Mouse (Mus musculus): ENCODE measurements at regions not wholly inside any gene's neighbourhood (a gene's known extent, or its start where the extent isn't known, plus 50 kb on each side); places are given as distances from the start of the nearest gene placed in this dataset.

- H3K4me2 ChIP-seq: no peak overlapping the region
- H3K9me3 ChIP-seq: no peaks in the 10 kb centered on the region
- no peaks in the 10 kb centered on the region for H3K27me3 ChIP-seq
- WGBS: 90% methylated on average over 1 of the region's 1 CpGs
- ATAC-seq (ENCODE audit: low FRiP score, low read depth): no peak
- no peak overlapping the region for H3K9ac ChIP-seq
- H3K27ac ChIP-seq (replicated peaks): no peak overlapping the region
- no peak overlapping the region for H3K4me3 ChIP-seq
- no peaks in the 10 kb centered on the region for H3K36me3 ChIP-seq
- 0 out of 2 replicates have a peak, but pooled peaks cover 1% of the 10 kb centered on the region for H3K4me1 ChIP-seq (replicated peaks)
These were observed 74.1 kb downstream of the Ets2 start for GRCm38 (mm10) chr16:95776010-95776409.

GRCm38 (mm10) chr16:95775361-95775760 lies 73.5 kb downstream of the Ets2 start:
- Histone ChIP-seq H3K4me2 (no peak overlapping the region), H3K27me3 (no peaks in the 10 kb centered on the region), H3K4me1 (replicated peaks) (0 out of 2 replicates have a peak, but pooled peaks cover 8% of the 10 kb centered on the region), H3K9me3 (no peaks in the 10 kb centered on the region), H3K27ac (replicated peaks) (no peak overlapping the region), H3K9ac (no peak overlapping the region), H3K4me3 (no peak overlapping the region), H3K36me3 (no peaks in the 10 kb centered on the region)
- WGBS: 85% methylated on average over 5 of the region's 5 CpGs
- no peak for ATAC-seq (ENCODE audit: low FRiP score, low read depth)

- Histone ChIP-seq H3K36me3 (no peaks in the 10 kb centered on the region), H3K9me3 (no peaks in the 10 kb centered on the region), H3K4me3 (no peak overlapping the region), H3K4me1 (replicated peaks) (0 out of 2 replicates have a peak, but pooled peaks cover 8% of the 10 kb centered on the region), H3K27ac (replicated peaks) (no peak overlapping the region), H3K27me3 (no peaks in the 10 kb centered on the region), H3K9ac (no peak overlapping the region), H3K4me2 (no peak overlapping the region)
- 93% methylated on average over 3 of the region's 3 CpGs for WGBS
- ATAC-seq (ENCODE audit: low FRiP score, low read depth): no peak
These were observed 71.3 kb downstream of the Ets2 start for GRCm38 (mm10) chr16:95773151-95773550.

Measured in hindbrain, embryonic 15.5 days (tissue).